Mouse (Mus musculus) myocyte (in vitro differentiated cells): ENCODE results near the gene Ckap2l.

ENCODE experiments used
- CEBPB ChIP-seq: IDR thresholded peaks from 2 replicates; pipeline ENCODE4 v1.6.1; 2011; ENCODE audit warnings: mild to moderate bottlenecking, moderate library complexity; ENCODE audit not compliant: poor library complexity, insufficient read depth, severe bottlenecking
- E2F4 ChIP-seq: IDR thresholded peaks from one replicate; pipeline ENCODE4 v1.6.1; 2011; ENCODE audit warnings: mild to moderate bottlenecking, control low read depth, moderate library complexity; ENCODE audit not compliant: insufficient read depth
- MAX ChIP-seq: IDR thresholded peaks from one replicate; pipeline ENCODE4 v1.6.1; 2011; ENCODE audit warnings: low read depth, mild to moderate bottlenecking, control low read depth
- POLR2A ChIP-seq: IDR thresholded peaks from one replicate; pipeline ENCODE4 v1.6.1; 2011; ENCODE audit warnings: low read depth, mild to moderate bottlenecking, control low read depth, moderate library complexity; ENCODE audit not compliant: insufficient read length
- REST ChIP-seq: IDR thresholded peaks from one replicate; pipeline ENCODE4 v1.6.1; 2011; ENCODE audit warnings: mild to moderate bottlenecking, control low read depth, moderate library complexity; ENCODE audit not compliant: insufficient read depth, insufficient read length
- SRF ChIP-seq: IDR thresholded peaks from one replicate; pipeline ENCODE4 v1.6.1; 2011; ENCODE audit warnings: low read depth; ENCODE audit not compliant: control insufficient read depth, insufficient read length
- TCF12 ChIP-seq: IDR thresholded peaks from one replicate; pipeline ENCODE4 v1.6.1; 2011; ENCODE audit warnings: mild to moderate bottlenecking, control low read depth; ENCODE audit not compliant: poor library complexity, insufficient read depth, severe bottlenecking
- USF1 ChIP-seq: IDR thresholded peaks from one replicate; pipeline ENCODE4 v1.6.1; 2011; ENCODE audit warnings: low read depth, mild to moderate bottlenecking, control low read depth, moderate library complexity

- no peak for TF ChIP-seq USF1
- TF ChIP-seq E2F4: no peak
- TF ChIP-seq POLR2A: no peak
- no peak for TF ChIP-seq TCF12
- TF ChIP-seq REST: no peak
- TF ChIP-seq SRF: no peak
- no peak for TF ChIP-seq MAX
- TF ChIP-seq CEBPB: no peak
These were observed 33.9 kb downstream of the Ckap2l start for GRCm38 (mm10) chr2:129263073-129263472.
